Mouse (Mus musculus): Measurements from ENCODE around the gene Hist1h3f.
"Not testable (repeated sequence)": the region's sequence is repeated elsewhere in the genome, so short reads cannot be mapped to it uniquely, and the experiment has no call there.

The Hist1h3f gene

GRCm38 (mm10) chr13:23536076-23536822 is 7.6 kb upstream of the Hist1h3f start:
- DNase-seq (ENCODE audit: low read depth, low spot score) = no peak

GRCm38 (mm10) chr13:23537006-23537710 is 6.7 kb upstream of the Hist1h3f start:
- no peak for DNase-seq (ENCODE audit: low read depth, low spot score)

- no peak for DNase-seq (ENCODE audit: low read depth, low spot score)
These were observed 5.6 kb upstream of the Hist1h3f start for GRCm38 (mm10) chr13:23538249-23538648.

- not testable (repeated sequence) for DNase-seq (ENCODE audit: low read depth, low spot score)
These were observed 4.0 kb upstream of the Hist1h3f start for GRCm38 (mm10) chr13:23539821-23540220.

GRCm38 (mm10) chr13:23541497-23541896 is 2.4 kb upstream of the Hist1h3f start:
- DNase-seq (ENCODE audit: low read depth, low spot score) = no peak

- not testable (repeated sequence) for DNase-seq (ENCODE audit: low read depth, low spot score)
These were observed 1.4 kb upstream of the Hist1h3f start for GRCm38 (mm10) chr13:23542225-23542980.

- peak; percentile 92 for DNase-seq (ENCODE audit: low read depth, low spot score)
These were observed 749 bp upstream of the Hist1h3f start, which contains the start of gene Hist1h2bh for GRCm38 (mm10) chr13:23542999-23543607. TSS of gene Hist1h2bh (minus strand) at chr13:23543392.

- DNase-seq (ENCODE audit: low read depth, low spot score) = not testable (repeated sequence)
These were observed 902 bp downstream of the Hist1h3f start for GRCm38 (mm10) chr13:23544787-23545120.

- no peak for DNase-seq (ENCODE audit: low read depth, low spot score)
These were observed 2.8 kb downstream of the Hist1h3f start for GRCm38 (mm10) chr13:23546694-23547093.

GRCm38 (mm10) chr13:23550761-23551145 is 6.9 kb downstream of the Hist1h3f start:
- peak; percentile 60 for DNase-seq (ENCODE audit: low read depth, low spot score)

- peak; percentile 96 for DNase-seq (ENCODE audit: low read depth, low spot score)
These were observed 7.4 kb downstream of the Hist1h3f start, which contains the start of gene Hist1h4f for GRCm38 (mm10) chr13:23551146-23551834. TSS of gene Hist1h4f (minus strand) at chr13:23551648.

GRCm38 (mm10) chr13:23551931-23552914 is 8.4 kb downstream of the Hist1h3f start:
- no peak for DNase-seq (ENCODE audit: low read depth, low spot score)

GRCm38 (mm10) chr13:23552962-23553361 is 9.1 kb downstream of the Hist1h3f start, which contains the start of gene Hist1h1d:
TSS of gene Hist1h1d (plus strand) at chr13:23553262.
- no peak for DNase-seq (ENCODE audit: low read depth, low spot score)

- DNase-seq (ENCODE audit: low read depth, low spot score) = no peak
These were observed 10.5 kb downstream of the Hist1h3f start for GRCm38 (mm10) chr13:23554393-23554792.

- peak; percentile 88 for DNase-seq (ENCODE audit: low read depth, low spot score)
These were observed 11.3 kb downstream of the Hist1h3f start for GRCm38 (mm10) chr13:23554925-23555838.

GRCm38 (mm10) chr13:23555839-23556416 is 12.1 kb downstream of the Hist1h3f start:
- DNase-seq (ENCODE audit: low read depth, low spot score) = peak; percentile 96

GRCm38 (mm10) chr13:23556906-23557305 is 13.1 kb downstream of the Hist1h3f start:
- DNase-seq (ENCODE audit: low read depth, low spot score) = no peak

- not testable (repeated sequence) for DNase-seq (ENCODE audit: low read depth, low spot score)
These were observed 16.8 kb downstream of the Hist1h3f start for GRCm38 (mm10) chr13:23560699-23561098.
